Mouse (Mus musculus) adrenal gland, adult (tissue): Measurements from ENCODE around the gene Prrg4.
A peak's percentile ranks its signal among the peaks of the same experiment; 100 is the strongest.
"Not testable (repeated sequence)": the region's sequence is repeated elsewhere in the genome, so short reads cannot be mapped to it uniquely, and the experiment has no call there.

Experiments
- DNase-seq, 2 experiments: peaks; one replicate each; pipeline ENCODE4 v3.0.0; 2022 to 2023; ENCODE audit warnings: low spot score in 1 of 2; ENCODE audit not compliant: inconsistent age in 2 of 2

Gene Prrg4

GRCm38 (mm10) chr2:104842559-104842958 is 7.1 kb downstream of the Prrg4 start:
- DNase-seq: no peak

- no peak for DNase-seq
Observed at GRCm38 (mm10) chr2:104841736-104842135, 7.9 kb downstream of the Prrg4 start.

GRCm38 (mm10) chr2:104840974-104841373 is 8.7 kb downstream of the Prrg4 start:
- DNase-seq: no peak

GRCm38 (mm10) chr2:104832486-104832885 is 17.2 kb downstream of the Prrg4 start:
- DNase-seq: no peak

- DNase-seq: no peak
Observed at GRCm38 (mm10) chr2:104826191-104826590, 23.5 kb downstream of the Prrg4 start.

GRCm38 (mm10) chr2:104818763-104819162 is 30.9 kb downstream of the Prrg4 start:
- DNase-seq: not testable (repeated sequence)

GRCm38 (mm10) chr2:104817555-104818330 is 31.9 kb downstream of the Prrg4 start:
- DNase-seq: peak; percentile 7 to 70

- peak; percentile 94 to 97 for DNase-seq
Observed at GRCm38 (mm10) chr2:104816866-104817439, 32.7 kb downstream of the Prrg4 start.

GRCm38 (mm10) chr2:104816371-104816827 is 33.3 kb downstream of the Prrg4 start, which contains the start of gene Qser1:
Gene Qser1, minus strand, starts transcription at chr2:104816760.
- DNase-seq: peak in 1 of 2 experiments; percentile 85

GRCm38 (mm10) chr2:104815561-104816370 is 33.9 kb downstream of the Prrg4 start:
- DNase-seq: peak in 1 of 2 experiments; percentile 87

GRCm38 (mm10) chr2:104814181-104814951 is 35.3 kb downstream of the Prrg4 start:
- peak in 1 of 2 experiments; percentile 43 for DNase-seq

- no peak for DNase-seq
Observed at GRCm38 (mm10) chr2:104805435-104805834, 44.2 kb downstream of the Prrg4 start.
